Mouse (Mus musculus): Measurements from ENCODE around the gene Parp14. TPM values are rescaled to one million over a fixed set of nuclear protein-coding genes. Genes with fewer than 3 reads are reported as not detected.

The Parp14 gene
- total and polyA plus RNA-seq, 3 experiments = 1.2 to 1.5 TPM; not detected in 1

- TF ChIP-seq USF2 (IDR thresholded peaks at IDR 0.05; ENCODE audit: borderline replicate concordance in 1 of 2, insufficient read depth in 1 of 2, low read depth in 1 of 2, low read length in 2 of 2) (no peak), JUND (IDR thresholded peaks at IDR 0.05; ENCODE audit: low read depth, low read length) (no peak), MXI1 (IDR thresholded peaks at IDR 0.05; ENCODE audit: low read depth, low read length) (no peak), GATA1 (IDR thresholded peaks at IDR 0.05; ENCODE audit: low read depth, low read length) (peak; percentile 71), MAFK (IDR thresholded peaks at IDR 0.05; ENCODE audit: borderline replicate concordance, low read depth, low read length) (no peak), ZNF384 (IDR thresholded peaks at IDR 0.05; ENCODE audit: low read depth, low read length) (no peak), NELFE (IDR thresholded peaks at IDR 0.05; ENCODE audit: low read depth, low read length) (no peak), EP300 (IDR thresholded peaks at IDR 0.05; ENCODE audit: low read depth in 1 of 2, low read length in 2 of 2) (peak; percentile 34 to 51; a peak in 3 of 4 replicates), POLR2A (IDR thresholded peaks at IDR 0.05; ENCODE audit: control insufficient read depth in 1 of 2, insufficient read depth in 1 of 2, low read depth in 1 of 2, low read length in 2 of 2, poor library complexity in 1 of 2) (no peak), TCF12 (IDR thresholded peaks at IDR 0.05; ENCODE audit: low read depth, low read length) (peak; percentile 17; the same call in 1 of the 2 replicates), MYC (IDR thresholded peaks at IDR 0.05; ENCODE audit: low read depth, low read length) (no peak), CTCF (IDR thresholded peaks at IDR 0.05 in 2 of 3, conservative IDR thresholded peaks at IDR 0.05 in 1 of 3; ENCODE audit: control insufficient read depth in 1 of 3, insufficient read depth in 1 of 3, low read depth in 2 of 3, low read length in 3 of 3, poor library complexity in 1 of 3, severe bottlenecking in 1 of 3) (no peak)
- Histone ChIP-seq H3K4me3 (ENCODE audit: control insufficient read depth in 1 of 2, insufficient read depth in 1 of 2, low read depth in 2 of 2, low read length in 2 of 2) (no peak overlapping the region), H3K27me3 (ENCODE audit: control insufficient read depth in 1 of 2, insufficient read depth in 2 of 2, low read length in 2 of 2) (no peaks in the 10 kb centered on the region), H3K4me1 (ENCODE audit: control insufficient read depth in 1 of 2, insufficient read depth in 2 of 2, low read length in 2 of 2) (peaks cover 7 to 9% of the 10 kb centered on the region in 2 experiments; a peak in 3 of 4 replicates), H3K27ac (ENCODE audit: control insufficient read depth, low read depth, low read length) (peak overlapping the region; percentile 37), H3K36me3 (ENCODE audit: control insufficient read depth in 1 of 2, insufficient read depth in 2 of 2, low read length in 2 of 2) (peaks cover 1 to 17% of the 10 kb centered on the region in 2 experiments; a peak in 3 of 4 replicates), H3K79me2 (ENCODE audit: control insufficient read depth, insufficient read depth, low read length, poor library complexity) (no peaks in the 10 kb centered on the region), H3K9me3 (replicated peaks; ENCODE audit: insufficient read depth, low read length) (no peaks in the 10 kb centered on the region), H3K9ac (ENCODE audit: control insufficient read depth, low read depth, low read length, poor library complexity, severe bottlenecking) (no peak overlapping the region)
- DNase-seq (ENCODE audit: low read depth, low spot score) = peak; percentile 45
These were observed 64.2 kb downstream of the Parp14 start for GRCm38 (mm10) chr16:35806973-35807662.

- Histone ChIP-seq H3K36me3 (ENCODE audit: control insufficient read depth in 1 of 2, insufficient read depth in 2 of 2, low read length in 2 of 2) (peaks cover 0 to 17% of the 10 kb centered on the region in 2 experiments; a peak in 2 of 4 replicates), H3K79me2 (ENCODE audit: control insufficient read depth, insufficient read depth, low read length, poor library complexity) (no peaks in the 10 kb centered on the region), H3K4me3 (ENCODE audit: control insufficient read depth in 1 of 2, insufficient read depth in 1 of 2, low read depth in 2 of 2, low read length in 2 of 2) (no peak overlapping the region), H3K9ac (ENCODE audit: control insufficient read depth, low read depth, low read length, poor library complexity, severe bottlenecking) (no peak overlapping the region), H3K9me3 (replicated peaks; ENCODE audit: insufficient read depth, low read length) (no peaks in the 10 kb centered on the region), H3K27ac (ENCODE audit: control insufficient read depth, low read depth, low read length) (no peak overlapping the region), H3K27me3 (ENCODE audit: control insufficient read depth in 1 of 2, insufficient read depth in 2 of 2, low read length in 2 of 2) (no peaks in the 10 kb centered on the region), H3K4me1 (ENCODE audit: control insufficient read depth in 1 of 2, insufficient read depth in 2 of 2, low read length in 2 of 2) (peaks cover 7 to 9% of the 10 kb centered on the region in 2 experiments; a peak in 3 of 4 replicates)
- TF ChIP-seq ZC3H11A (IDR thresholded peaks at IDR 0.05; ENCODE audit: low read depth, low read length) (no peak), UBTF (IDR thresholded peaks at IDR 0.05; ENCODE audit: borderline replicate concordance, insufficient read depth, low read depth, low read length) (no peak), ETS1 (IDR thresholded peaks at IDR 0.05; ENCODE audit: low read depth, low read length) (no peak), GATA1 (IDR thresholded peaks at IDR 0.05; ENCODE audit: low read depth, low read length) (no peak), ZNF384 (IDR thresholded peaks at IDR 0.05; ENCODE audit: low read depth, low read length) (no peak), USF2 (IDR thresholded peaks at IDR 0.05; ENCODE audit: borderline replicate concordance in 1 of 2, insufficient read depth in 1 of 2, low read depth in 1 of 2, low read length in 2 of 2) (no peak), CHD1 (IDR thresholded peaks at IDR 0.05; ENCODE audit: low read depth, low read length) (no peak), JUND (IDR thresholded peaks at IDR 0.05; ENCODE audit: low read depth, low read length) (no peak), CTCF (IDR thresholded peaks at IDR 0.05 in 2 of 3, conservative IDR thresholded peaks at IDR 0.05 in 1 of 3; ENCODE audit: control insufficient read depth in 1 of 3, insufficient read depth in 1 of 3, low read depth in 2 of 3, low read length in 3 of 3, poor library complexity in 1 of 3, severe bottlenecking in 1 of 3) (no peak), TCF12 (IDR thresholded peaks at IDR 0.05; ENCODE audit: low read depth, low read length) (no peak), KAT2A (conservative IDR thresholded peaks at IDR 0.05; ENCODE audit: low read depth, low read length) (no peak), POLR2AphosphoS5 (IDR thresholded peaks at IDR 0.05; ENCODE audit: borderline replicate concordance, low read depth, low read length) (no peak), MAZ (IDR thresholded peaks at IDR 0.05; ENCODE audit: low read depth, low read length) (no peak), MEF2A (IDR thresholded peaks at IDR 0.05; ENCODE audit: extremely low read depth, insufficient replicate concordance, low read depth, low read length, poor library complexity, severe bottlenecking) (no peak), MAFK (IDR thresholded peaks at IDR 0.05; ENCODE audit: borderline replicate concordance, low read depth, low read length) (no peak), ELF1 (IDR thresholded peaks at IDR 0.05; ENCODE audit: low read depth, low read length) (no peak), MXI1 (IDR thresholded peaks at IDR 0.05; ENCODE audit: low read depth, low read length) (no peak), MYC (IDR thresholded peaks at IDR 0.05; ENCODE audit: low read depth, low read length) (no peak)
- no peak for DNase-seq (ENCODE audit: low read depth, low spot score)
These were observed 67.6 kb downstream of the Parp14 start for GRCm38 (mm10) chr16:35803723-35804122.

Measured in MEL (cell line).